Mouse (Mus musculus) WW6 (cell line): ENCODE results near the gene Mcm5.

Experiments
- DNase-seq: peaks from one replicate; pipeline ENCODE4 v3.0.0-alpha.2; 2013; ENCODE audit warnings: low read depth, low spot score

Mcm5 gene

GRCm38 (mm10) chr8:75109236-75109967 lies at the start of gene Mcm5:
Mcm5 (plus strand) TSS chr8:75109569.
- DNase-seq = peak; percentile 100

DNA sequence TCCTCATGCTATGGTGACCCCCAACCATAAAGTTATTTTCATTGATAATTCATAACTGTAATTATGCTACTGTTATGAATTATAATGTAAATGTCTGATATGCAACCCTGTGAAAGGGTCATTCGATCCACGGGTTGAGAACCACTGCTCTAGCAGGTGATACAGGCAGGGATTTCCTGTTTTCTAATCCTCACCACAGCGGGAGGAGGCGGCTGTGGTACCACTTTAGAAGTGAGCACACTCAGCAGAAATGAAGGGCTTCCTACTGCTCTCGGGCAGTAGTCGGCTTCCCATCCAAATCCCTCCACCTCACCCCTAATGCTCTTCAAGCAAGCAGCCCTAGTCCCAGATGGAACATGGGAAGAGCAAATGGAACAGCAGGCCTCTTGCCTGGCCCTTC lies 49.3 kb upstream of the Mcm5 start:
- no peak for DNase-seq

DNA sequence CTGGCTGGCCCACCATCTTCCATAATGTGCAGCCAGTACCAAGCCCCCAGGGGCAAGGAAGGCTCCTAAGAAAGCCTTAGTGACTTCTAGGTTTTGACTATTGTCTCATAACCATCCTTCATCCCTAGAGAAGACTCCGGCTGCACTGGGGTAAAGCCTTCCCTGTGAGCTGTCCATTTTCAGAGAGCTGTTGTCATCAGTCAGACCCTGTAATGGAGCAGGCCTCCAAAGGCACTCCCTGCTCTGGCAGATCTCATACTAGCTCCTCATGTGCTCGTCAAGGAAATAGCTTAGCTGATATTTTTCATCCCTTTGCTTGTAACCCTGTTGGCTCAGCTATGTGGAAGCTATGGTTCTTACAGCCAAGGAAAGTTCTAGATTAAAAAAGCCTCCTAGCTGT lies 48.6 kb upstream of the Mcm5 start:
- DNase-seq = no peak

DNA sequence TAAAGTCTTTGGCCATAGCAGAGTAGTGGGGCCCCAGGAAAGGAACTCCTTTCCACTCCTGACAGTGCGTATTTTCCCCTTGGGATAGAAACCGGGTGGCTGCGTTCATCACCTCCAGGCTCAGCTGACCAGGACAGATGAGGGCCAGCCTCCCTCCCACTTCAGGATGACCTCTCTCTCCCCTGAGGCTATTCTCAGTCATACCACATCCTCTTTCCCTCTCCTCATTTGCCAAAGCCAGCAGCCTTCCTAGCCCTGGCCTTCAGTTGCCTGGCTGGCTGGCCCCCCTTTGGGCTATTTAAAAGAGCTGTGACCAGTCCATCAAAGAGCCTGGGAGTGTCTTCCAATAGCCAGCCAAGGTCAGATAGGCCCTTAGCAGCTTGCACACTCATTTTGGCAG lies 46.1 kb upstream of the Mcm5 start:
- DNase-seq = no peak

- DNase-seq = no peak
Observed at GRCm38 (mm10) chr8:75064790-75065189, 44.6 kb upstream of the Mcm5 start.

GRCm38 (mm10) chr8:75067287-75067686 lies 42.1 kb upstream of the Mcm5 start:
- DNase-seq = no peak

DNA sequence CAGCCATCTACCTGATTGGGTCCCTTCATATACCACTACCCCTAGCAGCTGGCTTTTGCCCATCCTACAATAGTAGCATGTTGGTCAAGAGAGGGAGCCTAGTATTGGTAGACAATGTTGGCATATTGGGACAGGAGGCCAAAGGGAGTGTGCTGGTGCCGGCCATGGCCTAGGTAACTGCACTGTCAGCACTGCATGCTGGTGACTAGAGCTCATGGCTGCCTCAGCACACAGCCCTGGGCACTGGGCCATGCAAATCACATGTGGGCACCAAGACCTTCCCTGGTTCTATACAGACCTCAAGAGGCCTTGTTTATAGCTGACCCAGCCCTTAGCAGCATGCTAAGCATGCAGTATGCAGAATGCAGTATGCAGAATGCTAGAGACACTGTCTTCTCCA lies 39.1 kb upstream of the Mcm5 start:
- no peak for DNase-seq

DNA sequence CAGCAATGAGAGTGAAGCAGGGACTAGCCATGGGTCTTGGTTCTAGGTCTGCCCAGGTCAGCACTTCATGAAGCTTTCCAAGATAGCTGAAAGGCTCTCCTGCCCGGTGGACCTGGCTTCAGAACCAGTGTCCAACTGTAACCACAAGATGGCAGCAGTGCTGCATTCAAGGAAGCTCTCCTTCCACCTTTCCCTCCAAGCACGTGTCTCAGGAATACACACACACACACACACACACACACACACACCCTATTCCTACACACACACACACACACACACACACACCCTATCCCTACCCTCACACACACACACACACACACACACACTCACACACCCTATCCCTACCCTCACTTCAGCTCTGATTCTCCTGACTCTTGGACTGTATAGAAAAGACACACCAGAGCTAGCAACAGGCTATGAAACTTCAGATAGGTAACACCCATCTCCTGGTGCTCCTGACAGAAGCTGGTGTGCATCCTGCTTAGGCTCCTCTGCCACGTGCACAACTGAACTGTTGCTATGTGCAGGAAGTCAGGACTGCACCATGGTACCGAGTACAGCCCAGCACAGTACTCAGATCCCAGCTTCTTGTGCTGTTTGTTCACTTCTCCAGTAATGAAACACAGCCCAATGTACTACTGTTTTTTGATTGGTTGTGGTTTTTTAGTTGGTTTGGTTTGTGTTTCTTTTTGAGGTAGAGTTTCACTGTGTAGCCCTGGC lies 37.6 kb upstream of the Mcm5 start:
- peak; percentile 58 for DNase-seq

DNA sequence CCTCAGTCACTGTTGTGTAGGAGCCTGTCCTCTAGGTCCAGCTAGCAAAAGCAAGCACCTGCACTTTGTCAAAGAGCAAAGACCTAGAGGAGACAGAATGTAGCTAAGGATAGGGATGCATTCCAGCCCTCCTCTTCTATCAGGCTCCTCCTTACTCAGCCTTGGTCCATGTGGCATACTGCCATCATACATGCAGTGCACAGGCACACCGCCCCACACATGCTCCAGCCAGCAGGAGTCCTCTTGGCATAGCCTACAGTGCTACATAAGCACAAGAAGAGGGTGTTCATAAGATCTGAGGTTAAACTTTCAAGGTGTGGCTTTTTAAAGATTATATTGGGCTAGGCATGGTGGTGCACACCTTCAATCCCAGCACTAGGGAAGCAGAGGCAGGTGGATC lies 34.5 kb upstream of the Mcm5 start:
- DNase-seq = no peak

GRCm38 (mm10) chr8:75078215-75078614 lies 31.2 kb upstream of the Mcm5 start:
- DNase-seq = no peak

DNA sequence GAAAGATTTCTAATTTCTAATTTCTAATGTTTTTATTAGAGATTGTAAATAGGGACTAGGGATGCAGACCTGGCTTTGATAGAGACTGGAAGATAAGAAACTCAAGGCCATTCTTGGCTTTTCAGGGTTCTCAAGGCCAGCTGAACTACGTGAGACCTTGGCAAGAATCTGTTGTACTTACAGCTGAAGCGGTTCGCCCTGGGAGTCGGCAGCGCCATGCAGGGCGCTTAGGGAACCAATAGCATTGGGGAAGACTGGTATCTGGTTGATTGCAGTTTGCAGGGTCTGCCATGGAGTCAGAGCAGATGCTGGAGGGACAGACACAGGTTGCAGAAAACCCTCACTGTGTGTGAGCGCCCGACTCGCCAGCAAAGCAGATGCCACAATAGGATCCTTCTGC lies 30.5 kb upstream of the Mcm5 start:
- no peak for DNase-seq

DNA sequence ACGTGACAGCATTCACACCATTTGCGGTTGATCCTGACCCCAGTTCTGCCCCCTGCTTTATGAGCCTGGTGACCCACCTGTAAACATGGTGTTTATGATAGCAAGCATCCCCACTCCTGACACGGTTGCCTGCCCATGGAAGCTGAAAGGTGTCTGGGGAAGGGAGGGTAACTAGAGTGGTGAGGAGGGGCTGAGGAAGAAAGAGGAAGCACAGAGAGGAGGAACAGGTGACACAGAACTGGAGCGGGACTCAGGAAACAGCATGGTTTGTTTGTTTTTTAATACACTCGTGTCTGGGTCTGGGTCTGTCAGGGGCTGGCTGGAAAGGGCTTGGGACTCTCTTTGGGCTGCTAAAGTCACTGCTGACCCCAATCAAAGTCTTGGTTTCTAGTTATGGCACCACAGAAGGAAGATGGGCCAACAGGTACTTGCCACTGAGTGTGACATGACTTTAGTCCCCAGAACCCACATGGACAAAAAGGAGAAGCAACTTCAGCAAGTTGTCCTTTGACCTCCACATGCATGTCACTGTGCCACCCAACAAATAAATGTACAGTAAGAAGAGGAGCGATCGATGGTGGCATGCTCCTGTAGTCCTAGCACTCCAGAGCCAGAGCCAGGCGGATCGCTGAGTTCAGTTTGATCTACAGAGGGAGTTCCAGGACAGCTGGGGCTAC lies 27.9 kb upstream of the Mcm5 start:
- DNase-seq = no peak

GRCm38 (mm10) chr8:75082181-75082805 lies 27.1 kb upstream of the Mcm5 start:
- no peak for DNase-seq

DNA sequence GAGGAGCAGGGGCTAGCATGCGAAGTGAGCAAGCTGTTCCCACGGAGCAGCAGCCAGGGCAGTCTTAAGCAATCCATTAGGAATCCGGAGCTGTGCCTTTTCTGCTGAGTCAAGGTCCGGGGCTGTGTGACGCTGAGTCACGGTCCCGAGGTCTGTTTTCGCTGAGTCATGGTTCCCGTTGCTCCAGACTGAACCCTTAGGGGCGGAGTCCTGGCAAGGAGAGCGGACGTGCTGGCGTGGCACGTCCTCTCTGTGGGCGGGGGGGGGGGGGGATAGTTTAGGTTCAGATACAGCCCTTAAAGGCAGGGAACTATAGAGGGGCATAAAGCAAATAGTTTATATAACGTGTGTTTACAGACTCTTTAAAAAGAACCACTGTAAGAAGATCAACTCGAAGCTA lies 25.5 kb upstream of the Mcm5 start:
- DNase-seq = peak; percentile 98

DNA sequence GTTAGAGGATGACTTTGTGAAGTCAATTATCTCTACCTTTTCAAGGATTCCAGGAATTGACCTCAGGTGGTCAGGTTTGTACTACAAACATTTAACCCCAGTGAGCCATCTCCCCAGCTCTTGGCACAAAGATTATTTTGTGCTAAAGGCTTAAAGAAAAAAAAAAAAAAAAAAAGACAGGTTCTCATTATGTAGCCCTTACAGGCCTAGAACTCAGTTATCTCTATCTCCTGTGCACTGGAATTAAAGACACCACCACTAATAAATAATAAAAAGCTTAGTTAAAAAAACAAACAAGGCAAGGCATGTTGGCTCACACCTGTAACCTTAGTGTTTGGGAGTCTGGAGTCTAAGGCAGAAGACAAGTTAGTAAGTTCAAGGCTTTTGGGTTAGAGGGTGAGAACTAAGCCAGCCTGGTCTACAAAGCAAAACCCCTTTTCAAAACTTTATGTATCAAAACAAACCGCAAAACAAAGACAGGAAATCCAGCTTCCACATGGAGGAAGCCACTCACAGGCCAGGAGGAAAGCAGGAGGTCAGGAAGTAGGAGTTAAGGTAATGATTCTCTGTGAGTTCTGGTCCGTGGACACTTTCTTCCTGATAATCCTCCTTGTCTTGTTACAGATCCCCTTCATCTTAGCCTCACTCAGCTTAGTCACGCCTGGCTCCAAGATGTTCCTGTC lies 24.8 kb upstream of the Mcm5 start:
- no peak for DNase-seq

- no peak for DNase-seq
Observed at GRCm38 (mm10) chr8:75086002-75086401, 23.4 kb upstream of the Mcm5 start.

- DNase-seq = no peak
Observed at GRCm38 (mm10) chr8:75087127-75087526, 22.2 kb upstream of the Mcm5 start.

DNA sequence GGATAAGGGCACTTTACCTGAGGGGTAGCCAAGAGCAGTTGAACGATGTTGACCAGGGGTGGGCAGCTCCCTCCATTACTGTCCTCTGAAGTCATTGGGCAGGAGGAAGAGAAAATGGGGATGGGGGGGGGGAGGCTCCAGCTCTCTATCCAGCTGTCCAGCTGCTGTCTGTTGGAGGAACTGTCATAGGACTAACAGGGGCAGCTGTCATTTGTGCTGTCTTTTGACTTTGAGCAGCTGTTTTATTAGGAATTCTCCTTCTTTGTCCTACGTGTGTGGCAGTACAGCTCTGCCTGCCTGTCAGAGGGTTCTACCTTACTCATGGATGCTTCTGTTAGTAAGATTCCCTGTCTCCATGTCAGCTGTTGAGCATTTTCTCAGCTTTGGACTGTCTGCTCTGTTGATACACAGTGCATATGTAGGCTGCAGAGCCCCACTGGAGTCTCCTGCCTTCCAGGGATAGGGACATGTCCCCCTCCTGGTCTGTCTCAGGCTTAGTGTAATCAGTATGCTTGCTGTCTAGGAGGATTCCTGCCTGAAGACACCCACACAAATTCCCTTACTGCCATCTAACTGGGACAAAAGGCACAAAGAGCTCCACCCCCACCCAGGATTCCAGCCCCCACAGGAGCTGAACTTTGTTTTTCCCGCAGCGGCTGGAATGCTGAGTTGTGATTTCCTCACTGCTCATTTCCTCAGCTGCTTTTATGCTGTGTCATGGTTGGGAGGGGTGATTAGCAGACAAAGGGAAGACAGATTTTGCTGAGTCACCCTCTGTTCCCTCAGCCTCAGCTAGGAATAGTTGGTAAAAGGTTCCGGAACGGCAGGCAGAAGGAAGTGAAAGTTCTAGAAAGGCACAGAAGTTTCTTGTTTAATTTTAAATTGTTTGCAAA lies 20.1 kb upstream of the Mcm5 start:
- DNase-seq = peak; percentile 84

- no peak for DNase-seq
Observed at GRCm38 (mm10) chr8:75090781-75091365, 18.5 kb upstream of the Mcm5 start.

DNA sequence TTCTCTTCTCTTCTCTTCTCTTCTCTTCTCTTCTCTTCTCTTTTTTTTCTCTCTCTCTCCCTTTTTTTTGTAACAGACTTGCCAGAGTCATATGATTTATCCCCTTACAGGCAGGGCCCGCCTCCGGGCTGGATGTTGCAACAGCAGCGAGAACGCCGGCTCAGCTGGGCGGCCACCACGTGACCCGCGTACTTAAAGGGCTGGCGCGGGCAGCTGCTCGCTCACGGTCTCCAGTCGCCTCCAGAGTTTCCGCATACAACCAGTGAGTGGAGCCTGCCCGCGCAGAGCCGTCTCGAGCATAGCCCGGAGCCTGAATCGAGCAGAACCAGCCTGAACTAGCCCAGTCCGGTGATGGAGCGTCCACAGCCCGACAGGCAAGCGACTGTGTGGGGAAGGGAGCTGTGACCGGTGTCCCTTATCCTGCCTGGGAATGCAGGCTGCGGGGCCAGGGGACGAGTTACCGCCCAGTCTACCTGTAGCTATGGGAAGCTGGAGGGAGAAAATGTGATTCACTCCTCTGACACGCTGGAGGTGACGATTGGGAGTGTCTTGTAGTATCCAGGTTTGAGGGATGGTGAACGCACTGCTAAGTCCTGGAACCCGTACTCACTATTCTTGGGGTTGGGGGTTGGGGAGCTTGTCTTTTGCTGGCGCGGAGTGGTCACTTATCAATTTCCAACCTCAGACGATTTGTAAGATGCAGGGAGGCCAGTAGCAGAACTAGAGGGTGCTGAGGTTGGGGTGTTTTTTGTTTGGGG lies 15.8 kb upstream of the Mcm5 start, which contains the start of gene Hmox1:
Gene Hmox1, plus strand, starts transcription at position 223 of the 758 bp plus-strand sequence.
- DNase-seq = peak; percentile 84
